Mouse (Mus musculus) liver, postnatal 0 days (tissue): ENCODE measurements at regions not wholly inside any gene's neighbourhood (a gene's known extent, or its start where the extent isn't known, plus 50 kb on each side); places are given as distances from the start of the nearest gene placed in this dataset.

ENCODE experiments used
- ATAC-seq: fragments of 200-750 bp; cut with Nextera tagmentation; 2 replicates; pipeline ENCODE4 v1.8.0; 2017; ENCODE audit warnings: mild to moderate bottlenecking, moderate library complexity
- DNase-seq: peaks from one replicate; pipeline ENCODE4 v3.0.0-alpha.2; 2016
- H3K27ac ChIP-seq: fragments of 300-500 bp; sonication (generic); 2 replicates; pipeline ENCODE4 v1.5.1; 2014; ENCODE audit warnings: antibody characterized with exemption, moderate library complexity, mild to moderate bottlenecking, low read depth
- H3K27me3 ChIP-seq: fragments of 300-500 bp; sonication (generic); 2 replicates; pipeline ENCODE4 v1.6.1; 2014; ENCODE audit warnings: low read length, control low read depth, mixed read lengths; ENCODE audit not compliant: insufficient read depth
- H3K36me3 ChIP-seq: fragments of 300-500 bp; sonication (generic); replicated peaks from 2 replicates; pipeline ENCODE4 v1.6.1; 2014; ENCODE audit warnings: mild to moderate bottlenecking, control low read depth, low read length, moderate library complexity, mixed read lengths; ENCODE audit not compliant: insufficient read depth
- H3K4me1 ChIP-seq: fragments of 300-500 bp; sonication (generic); 2 replicates; pipeline ENCODE4 v1.6.1; 2014; ENCODE audit warnings: antibody characterized with exemption, mild to moderate bottlenecking, control low read depth; ENCODE audit not compliant: insufficient read depth
- H3K4me2 ChIP-seq: fragments of 300-500 bp; sonication (generic); 2 replicates; pipeline ENCODE4 v1.6.1; 2014; ENCODE audit warnings: low read depth, mild to moderate bottlenecking, low read length, moderate library complexity, mixed read lengths
- H3K4me3 ChIP-seq: fragments of 300-500 bp; sonication (generic); 2 replicates; pipeline ENCODE4 v1.5.1; 2014; ENCODE audit warnings: low read depth, low read length
- H3K9ac ChIP-seq: fragments of 300-500 bp; sonication (generic); replicated peaks from 2 replicates; pipeline ENCODE4 v1.6.1; 2014; ENCODE audit warnings: mild to moderate bottlenecking, moderate library complexity
- H3K9me3 ChIP-seq: fragments of 300-500 bp; sonication (generic); 2 replicates; pipeline ENCODE4 v1.6.1; 2016; ENCODE audit warnings: mild to moderate bottlenecking, control low read depth, low read length, mixed read lengths
- CTCF ChIP-seq: sonication (generic); IDR thresholded peaks from 2 replicates; pipeline ENCODE4 v1.5.1; 2016; ENCODE audit warnings: antibody characterized with exemption, low read depth
- EP300 ChIP-seq: IDR thresholded peaks from 2 replicates; pipeline ENCODE4 v1.6.1; 2016; ENCODE audit warnings: antibody characterized with exemption, low read depth, mild to moderate bottlenecking
- WGBS: fragments of 180-500 bp; shearing (Covaris S2); extraction: QIAGEN DNeasy Blood & Tissue Kit; methylation state at CpG from one replicate; pipeline ENCODE4 v1.1.7; 2014; ENCODE audit not compliant: insufficient replicate concordance; 5-methylcytosine and 5-hydroxymethylcytosine counted together

DNA sequence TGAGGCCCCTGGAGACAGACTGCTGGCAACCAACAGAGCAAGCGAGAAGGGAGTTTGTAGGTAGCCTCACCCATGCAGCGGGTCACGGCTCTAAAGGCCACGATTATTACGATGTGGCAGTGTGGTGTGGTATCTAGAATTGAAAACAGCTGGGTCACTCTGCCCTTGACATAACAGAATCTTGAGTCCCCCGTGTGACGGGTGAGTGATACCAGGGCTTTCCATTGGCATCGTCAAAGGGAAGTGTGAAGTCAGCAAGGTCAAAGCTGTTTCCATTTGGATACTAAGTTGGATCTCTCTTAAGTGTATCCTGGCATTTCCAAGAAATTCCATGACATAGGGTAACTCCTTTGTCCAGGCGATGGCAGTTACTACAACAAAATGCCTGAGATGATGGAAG, 106.7 kb upstream of the Osmr start:
- no peak overlapping the region for H3K4me2 ChIP-seq
- WGBS = 78% methylated on average over 9 of the region's 9 CpGs
- ATAC-seq (no peak), DNase-seq (no peak)
- no peak overlapping the region for H3K9ac ChIP-seq
- no peaks in the 10 kb centered on the region for H3K36me3 ChIP-seq
- TF ChIP-seq CTCF (no peak), EP300 (no peak)
- no peaks in the 10 kb centered on the region for H3K9me3 ChIP-seq
- H3K27ac ChIP-seq = no peak overlapping the region
- no peaks in the 10 kb centered on the region for H3K27me3 ChIP-seq
- H3K4me3 ChIP-seq = no peak overlapping the region
- H3K4me1 ChIP-seq = no peaks in the 10 kb centered on the region

DNA sequence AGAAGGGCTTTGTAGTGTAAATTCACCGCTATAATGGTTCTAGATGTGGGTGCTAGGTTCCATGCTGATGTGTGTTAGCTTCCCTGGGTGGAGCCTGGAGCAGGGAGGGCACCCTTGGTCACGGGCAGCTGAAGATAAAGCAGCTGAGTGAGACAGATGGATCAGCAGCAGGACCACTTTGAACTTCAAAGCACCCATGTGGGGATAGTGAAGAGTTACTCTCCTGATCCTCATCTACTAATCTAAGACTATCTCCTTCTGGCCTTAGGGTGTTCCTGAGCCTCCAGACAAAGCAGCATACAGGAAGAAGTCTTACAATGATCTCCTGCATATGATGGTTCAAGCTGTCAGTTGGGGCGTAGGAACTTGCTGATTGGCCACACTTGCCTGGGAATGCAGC, 107.1 kb upstream of the Lifr start:
- no peak overlapping the region for H3K4me2 ChIP-seq
- H3K27me3 ChIP-seq = no peaks in the 10 kb centered on the region
- H3K9ac ChIP-seq = no peak overlapping the region
- H3K27ac ChIP-seq = no peak overlapping the region
- H3K9me3 ChIP-seq = no peaks in the 10 kb centered on the region
- H3K36me3 ChIP-seq = no peaks in the 10 kb centered on the region
- H3K4me1 ChIP-seq = no peaks in the 10 kb centered on the region
- 64% methylated on average over 3 of the region's 3 CpGs for WGBS
- ATAC-seq = no peak
- DNase-seq = no peak
- no peak overlapping the region for H3K4me3 ChIP-seq
- no peak for TF ChIP-seq CTCF
- no peak for TF ChIP-seq EP300

DNA sequence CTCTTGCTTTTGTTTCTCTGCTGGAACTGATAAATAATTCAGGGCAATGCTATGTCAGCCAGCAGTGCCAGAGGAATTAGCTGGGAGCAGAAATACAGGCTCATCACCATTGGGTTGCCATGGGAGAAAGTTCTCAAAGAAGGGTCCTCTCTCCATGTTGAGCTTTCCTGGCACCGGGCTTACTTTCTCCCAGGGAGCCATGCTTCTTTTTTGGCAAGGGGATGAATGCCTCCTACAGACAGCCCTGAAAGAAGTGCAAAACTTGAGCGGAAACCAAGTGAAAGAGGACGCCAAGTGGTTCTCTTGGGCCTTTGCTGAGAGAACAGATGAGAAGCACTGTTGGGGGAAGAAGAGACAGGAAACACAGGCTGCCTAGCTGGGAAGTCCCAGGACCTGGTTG, 102.2 kb upstream of the Lifr start:
- no peak for ATAC-seq
- 59% methylated on average over 3 of the region's 3 CpGs for WGBS

DNA sequence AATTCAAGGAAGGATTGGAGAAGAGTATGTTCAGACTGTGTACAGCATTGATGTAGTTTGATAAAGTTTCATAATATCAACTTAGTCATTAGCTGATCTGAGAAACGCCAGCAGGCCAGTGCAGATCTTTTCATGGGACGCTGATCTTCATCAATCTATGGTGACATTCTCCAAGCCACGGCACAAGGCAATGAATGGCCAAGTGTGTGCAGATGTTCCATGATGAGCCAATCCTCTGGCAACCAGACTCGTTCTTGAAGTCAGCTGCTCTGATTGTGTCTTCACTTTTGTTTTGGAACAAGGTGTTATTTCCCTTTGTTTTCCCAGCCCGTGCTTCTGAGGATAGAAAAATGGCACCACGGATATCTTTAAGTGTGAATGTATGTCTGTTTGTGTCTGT, 101.3 kb upstream of the Lifr start:
- no peak for ATAC-seq
- Histone ChIP-seq H3K27ac (no peak overlapping the region), H3K27me3 (no peaks in the 10 kb centered on the region), H3K36me3 (no peaks in the 10 kb centered on the region), H3K4me1 (0 out of 2 replicates have a peak, but pooled peaks cover 2% of the 10 kb centered on the region), H3K9ac (no peak overlapping the region), H3K9me3 (no peaks in the 10 kb centered on the region), H3K4me2 (no peak overlapping the region), H3K4me3 (no peak overlapping the region)
- WGBS = 81% methylated on average over 6 of the region's 6 CpGs
- no peak for DNase-seq
- TF ChIP-seq EP300 (no peak), CTCF (no peak)

More for the DNA sequence above, 102.2 kb upstream of the Lifr start:
- Histone ChIP-seq H3K4me1 (0 out of 2 replicates have a peak, but pooled peaks cover under 1% of the 10 kb centered on the region), H3K4me3 (no peak overlapping the region), H3K36me3 (no peaks in the 10 kb centered on the region), H3K4me2 (no peak overlapping the region), H3K9me3 (no peaks in the 10 kb centered on the region), H3K27ac (no peak overlapping the region), H3K27me3 (no peaks in the 10 kb centered on the region), H3K9ac (no peak overlapping the region)
- DNase-seq = no peak
- TF ChIP-seq EP300 = no peak
- TF ChIP-seq CTCF = no peak

DNA sequence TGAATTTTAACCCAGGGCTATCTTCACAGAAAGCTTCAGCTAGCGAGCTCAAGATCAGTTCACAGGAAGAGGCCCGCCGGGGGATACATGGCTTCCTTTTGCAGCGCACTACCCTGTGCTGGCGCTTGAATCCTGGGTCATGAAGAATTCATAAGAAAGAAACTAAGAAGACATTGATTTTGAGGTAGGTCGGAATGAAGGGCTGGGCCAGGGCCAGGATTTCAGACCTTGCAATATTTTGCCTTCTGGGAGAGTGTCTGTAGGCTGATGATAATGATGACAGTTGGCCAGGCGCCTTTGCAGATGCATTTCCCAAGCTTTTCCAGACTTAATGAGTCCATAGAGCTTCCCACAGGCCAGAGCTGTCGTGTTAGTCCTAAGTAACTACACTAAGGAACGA, 97.2 kb upstream of the Lifr start:
- no peak overlapping the region for H3K9ac ChIP-seq
- TF ChIP-seq CTCF (no peak), EP300 (no peak)
- ATAC-seq = no peak
- no peak overlapping the region for H3K4me3 ChIP-seq
- no peak overlapping the region for H3K4me2 ChIP-seq
- H3K4me1 ChIP-seq = 0 out of 2 replicates have a peak, but pooled peaks cover 2% of the 10 kb centered on the region
- H3K36me3 ChIP-seq = no peaks in the 10 kb centered on the region
- no peak overlapping the region for H3K27ac ChIP-seq
- WGBS = 42% methylated on average over 9 of the region's 9 CpGs
- DNase-seq = no peak
- H3K9me3 ChIP-seq = no peaks in the 10 kb centered on the region
- no peaks in the 10 kb centered on the region for H3K27me3 ChIP-seq

DNA sequence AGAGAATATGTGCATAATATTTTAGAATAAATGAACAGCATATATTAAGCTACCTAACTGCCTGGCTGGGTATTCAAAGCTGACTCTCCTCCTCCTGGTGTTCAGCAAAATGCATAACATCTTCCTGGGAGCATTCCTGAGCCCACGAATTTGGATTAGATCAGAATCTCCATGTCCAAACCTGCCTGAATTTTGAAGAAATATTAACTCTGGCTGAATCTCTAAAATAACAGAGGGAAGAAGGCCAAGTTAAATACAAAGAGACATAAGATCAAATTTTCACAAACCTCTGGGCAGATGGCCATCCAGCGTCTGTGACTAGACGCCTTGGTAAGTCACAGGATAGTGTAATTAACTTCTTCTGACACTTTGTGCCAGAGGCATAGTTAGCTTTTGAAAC, 95.2 kb upstream of the Lifr start:
- Histone ChIP-seq H3K27me3 (no peaks in the 10 kb centered on the region), H3K4me2 (no peak overlapping the region), H3K4me1 (0 out of 2 replicates have a peak, but pooled peaks cover 2% of the 10 kb centered on the region), H3K4me3 (no peak overlapping the region), H3K9ac (no peak overlapping the region), H3K36me3 (no peaks in the 10 kb centered on the region), H3K27ac (no peak overlapping the region), H3K9me3 (no peaks in the 10 kb centered on the region)
- DNase-seq = no peak
- no peak for ATAC-seq
- whole genome bisulfite sequencing = 62% methylated on average over 3 of the region's 3 CpGs
- TF ChIP-seq CTCF = no peak
- TF ChIP-seq EP300 = no peak

DNA sequence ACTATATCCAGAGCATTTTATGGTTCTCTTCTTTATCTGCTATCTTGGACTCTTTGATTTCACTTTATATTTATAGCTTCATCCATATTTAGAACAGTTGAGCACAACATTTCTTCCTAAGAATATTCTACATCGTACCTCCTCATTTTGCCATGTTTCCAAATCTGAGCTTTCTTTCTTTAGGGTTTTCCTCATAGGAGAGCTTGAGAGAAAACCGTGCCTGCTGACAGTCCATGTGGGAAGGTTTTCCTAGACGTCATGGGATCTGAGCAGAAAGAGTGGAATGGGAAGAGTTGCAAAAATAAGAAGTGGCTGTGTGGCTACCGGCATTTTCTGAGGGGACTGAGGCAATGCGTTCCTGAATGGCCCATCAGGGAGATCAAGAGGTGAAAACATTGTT, 92.5 kb upstream of the Lifr start:
- 0 out of 2 replicates have a peak, but pooled peaks cover 2% of the 10 kb centered on the region for H3K4me1 ChIP-seq
- 66% methylated on average over 5 of the region's 5 CpGs for WGBS
- no peaks in the 10 kb centered on the region for H3K36me3 ChIP-seq
- H3K27me3 ChIP-seq = 0 out of 2 replicates have a peak, but pooled peaks cover 2% of the 10 kb centered on the region
- no peak overlapping the region for H3K27ac ChIP-seq
- DNase-seq (no peak), ATAC-seq (no peak)
- no peak overlapping the region for H3K9ac ChIP-seq
- TF ChIP-seq CTCF = no peak
- TF ChIP-seq EP300 = no peak
- no peak overlapping the region for H3K4me3 ChIP-seq
- H3K9me3 ChIP-seq = no peaks in the 10 kb centered on the region
- H3K4me2 ChIP-seq = no peak overlapping the region
